Mouse (Mus musculus) small intestine, adult 2 months (tissue): ENCODE data around the gene Trim37. TPM values are rescaled to one million over a fixed set of nuclear protein-coding genes. Genes with fewer than 3 reads are reported as not detected.

Source experiments
- H3K27ac ChIP-seq: fragments of 200-500 bp; 2 replicates; pipeline ENCODE4 v1.5.1; 2012; ENCODE audit warnings: low read depth, low read length, control low read depth, inconsistent platforms; ENCODE audit not compliant: insufficient read depth
- H3K27me3 ChIP-seq: fragments of 200-500 bp; 2 replicates; pipeline ENCODE4 v1.6.1; 2012; ENCODE audit warnings: mild to moderate bottlenecking, moderate library complexity, low read length, inconsistent platforms; ENCODE audit not compliant: control insufficient read depth, insufficient read depth
- H3K36me3 ChIP-seq: fragments of 200-500 bp; 2 replicates; pipeline ENCODE4 v1.6.1; 2012; ENCODE audit warnings: mild to moderate bottlenecking, low read length, control low read depth, inconsistent platforms; ENCODE audit not compliant: control insufficient read depth, insufficient read depth
- H3K4me1 ChIP-seq: fragments of 200-500 bp; 2 replicates; pipeline ENCODE4 v1.6.1; 2012; ENCODE audit warnings: low read length, inconsistent platforms, mixed read lengths; ENCODE audit not compliant: control insufficient read depth, insufficient read depth, insufficient read length
- H3K4me3 ChIP-seq: fragments of 200-500 bp; 2 replicates; pipeline ENCODE4 v1.5.1; 2012; ENCODE audit warnings: low read depth, mild to moderate bottlenecking, control low read depth, inconsistent platforms, low read length, moderate library complexity
- CTCF ChIP-seq: fragments of 200-500 bp; IDR thresholded peaks from 2 replicates; pipeline ENCODE4 v1.5.1; 2012; ENCODE audit warnings: low read depth, mild to moderate bottlenecking, control low read depth, inconsistent platforms, low read length, moderate library complexity, mixed read lengths; ENCODE audit not compliant: insufficient replicate concordance, insufficient read length; ENCODE audit errors: extremely low read depth
- POLR2A ChIP-seq: fragments of 200-500 bp; IDR thresholded peaks from 2 replicates; pipeline ENCODE4 v1.6.1; 2012; ENCODE audit warnings: low read depth, mild to moderate bottlenecking, control low read depth, inconsistent platforms, low read length, moderate library complexity
- WGBS: fragments of 180-500 bp; shearing (Covaris S2); methylation state at CpG from one replicate; pipeline ENCODE4 v1.1.7; 2018; 5-methylcytosine and 5-hydroxymethylcytosine counted together
- polyA plus RNA-seq: library from polyadenylated mRNA; depleted of rRNA; stranded (reverse); fragments of >200 nt; gene quantifications from 2 replicates; pipeline ENCODE4 v1.2.3, GENCODE M21; 2012

Gene Trim37
- polyA plus RNA-seq, 1 experiment = 0.85 TPM

GRCm38 (mm10) chr11:87227056-87227455 is 100.2 kb downstream of the Trim37 start:
- 82% methylated on average over 5 of the region's 5 CpGs for WGBS
- no peaks in the 10 kb centered on the region for H3K27me3 ChIP-seq
- TF ChIP-seq CTCF = no peak
- no peak for TF ChIP-seq POLR2A
- no peak overlapping the region for H3K4me3 ChIP-seq
- H3K27ac ChIP-seq = no peak overlapping the region
- H3K36me3 ChIP-seq = peaks cover 11% of the 10 kb centered on the region
- H3K4me1 ChIP-seq = peaks cover 4% of the 10 kb centered on the region; the same call in 1 of the 2 replicates

DNA sequence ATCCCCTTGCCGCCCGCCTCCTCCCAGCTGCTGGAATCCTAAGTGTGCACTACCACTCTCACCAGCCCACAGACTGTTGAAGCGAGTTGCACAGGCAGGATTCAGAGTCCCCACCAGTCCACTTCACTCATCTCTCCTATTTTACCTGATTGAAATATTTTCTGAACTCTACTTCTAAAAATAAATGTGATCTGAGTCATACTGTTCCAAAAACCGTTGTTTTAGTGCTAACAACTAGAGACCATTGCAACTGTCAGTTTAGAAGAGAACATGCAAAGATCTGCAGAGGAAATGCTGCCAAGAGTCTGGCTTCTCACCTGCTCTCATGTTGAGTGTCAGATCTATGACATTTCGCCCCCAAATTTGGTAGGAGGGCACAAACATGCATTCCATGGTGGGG is 106.5 kb downstream of the Trim37 start:
- no peaks in the 10 kb centered on the region for H3K27me3 ChIP-seq
- no peak overlapping the region for H3K4me3 ChIP-seq
- WGBS = 86% methylated on average over 5 of the region's 5 CpGs
- TF ChIP-seq CTCF (no peak), POLR2A (no peak)
- no peak overlapping the region for H3K27ac ChIP-seq
- peaks cover 2% of the 10 kb centered on the region; the same call in 1 of the 2 replicates for H3K36me3 ChIP-seq
- H3K4me1 ChIP-seq = no peaks in the 10 kb centered on the region

- WGBS = 91% methylated on average over 12 of the region's 12 CpGs
- Histone ChIP-seq H3K4me1 (no peaks in the 10 kb centered on the region), H3K27me3 (no peaks in the 10 kb centered on the region), H3K4me3 (no peak overlapping the region), H3K27ac (no peak overlapping the region), H3K36me3 (peaks cover 2% of the 10 kb centered on the region; the same call in 1 of the 2 replicates)
- TF ChIP-seq CTCF (no peak), POLR2A (no peak)
Measured at GRCm38 (mm10) chr11:87234743-87235485, 108.0 kb downstream of the Trim37 start.

GRCm38 (mm10) chr11:87235486-87235872 is 108.6 kb downstream of the Trim37 start:
- no peak for TF ChIP-seq POLR2A
- no peak for TF ChIP-seq CTCF
- peaks cover 2% of the 10 kb centered on the region; the same call in 1 of the 2 replicates for H3K36me3 ChIP-seq
- no peak overlapping the region for H3K27ac ChIP-seq
- H3K27me3 ChIP-seq = no peaks in the 10 kb centered on the region
- 70% methylated on average over 5 of the region's 5 CpGs for WGBS
- no peak overlapping the region for H3K4me3 ChIP-seq
- H3K4me1 ChIP-seq = no peaks in the 10 kb centered on the region

DNA sequence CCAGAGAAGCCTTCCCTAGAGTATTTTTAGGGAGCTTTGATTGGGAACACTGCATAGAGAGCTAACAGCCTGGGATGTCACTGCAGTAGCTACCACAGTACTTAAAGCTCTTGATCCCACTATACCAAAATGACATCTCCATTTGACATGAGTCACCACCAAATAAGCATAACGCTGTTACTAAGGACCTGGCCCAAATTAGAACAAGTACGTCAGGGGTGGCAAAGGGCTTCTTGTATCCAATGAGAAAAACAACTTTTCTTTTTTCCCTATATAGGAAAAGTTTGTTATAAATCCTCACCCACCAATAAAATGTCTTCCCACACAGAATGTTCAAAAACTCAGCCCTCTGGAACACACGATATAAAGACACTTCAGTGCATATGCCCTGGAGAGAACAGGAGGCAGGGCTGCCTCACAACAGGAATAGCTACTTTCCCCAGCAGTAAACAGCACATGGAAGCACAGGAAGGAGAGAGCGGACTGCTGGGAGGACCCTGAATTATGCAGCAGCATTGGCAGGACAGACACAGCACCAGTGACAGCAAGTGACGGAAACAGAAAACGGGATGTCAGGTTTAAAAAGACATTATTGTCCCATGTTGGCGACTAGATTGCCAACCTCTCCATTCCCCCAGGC is 112.1 kb downstream of the Trim37 start:
- H3K36me3 ChIP-seq = no peaks in the 10 kb centered on the region
- TF ChIP-seq POLR2A = no peak
- TF ChIP-seq CTCF = no peak
- H3K27ac ChIP-seq = no peak overlapping the region
- H3K4me1 ChIP-seq = no peaks in the 10 kb centered on the region
- no peak overlapping the region for H3K4me3 ChIP-seq
- 88% methylated on average over 7 of the region's 7 CpGs for WGBS
- no peaks in the 10 kb centered on the region for H3K27me3 ChIP-seq

GRCm38 (mm10) chr11:87240141-87240832 is 113.4 kb downstream of the Trim37 start:
- no peaks in the 10 kb centered on the region for H3K4me1 ChIP-seq
- 83% methylated on average over 15 of the region's 15 CpGs for WGBS
- H3K27ac ChIP-seq = 0 out of 2 replicates have a peak overlapping the region, but pooled peaks have one; percentile 7
- H3K27me3 ChIP-seq = no peaks in the 10 kb centered on the region
- no peak overlapping the region for H3K4me3 ChIP-seq
- H3K36me3 ChIP-seq = no peaks in the 10 kb centered on the region
- TF ChIP-seq CTCF (no peak), POLR2A (no peak)

- Histone ChIP-seq H3K27ac (no peak overlapping the region), H3K36me3 (no peaks in the 10 kb centered on the region), H3K27me3 (no peaks in the 10 kb centered on the region), H3K4me3 (no peak overlapping the region), H3K4me1 (no peaks in the 10 kb centered on the region)
- 88% methylated on average over 4 of the region's 4 CpGs for WGBS
- TF ChIP-seq CTCF = no peak
- no peak for TF ChIP-seq POLR2A
Measured at GRCm38 (mm10) chr11:87240833-87241215, 113.9 kb downstream of the Trim37 start.
